Comparison of ENCODE assay signal across 8 mouse cellular contexts in genomic region chr10:88730571-88731495, GRCm38 (mm10). TPM values are rescaled to one million over a fixed set of nuclear protein-coding genes. Genes with fewer than 3 reads are reported as not detected.
DNase-seq lines count a peak whose midpoint lies in the region; ATAC-seq lines count a peak whose summit lies in the region.

Gene Arl1, plus strand, starts transcription at chr10:88730858.

- H3K9me3 ChIP-seq in hindbrain, embryonic 13.5 days = no peaks in the 10 kb centered on the region

- peak within 1 kb of the TSS; percentile 97 for H3K4me3 ChIP-seq in hindbrain, embryonic 13.5 days

- under 1% methylated on average over 65 of the region's 65 CpGs for WGBS in hindbrain, embryonic 13.5 days

- H3K9ac ChIP-seq in hindbrain, embryonic 13.5 days = peak within 1 kb of the TSS; percentile 97

- H3K27me3 ChIP-seq in hindbrain, embryonic 13.5 days = 0 out of 2 replicates have a peak, but pooled peaks cover 5% of the 10 kb centered on the region

- DNase-seq in NIH3T3 (ENCODE audit: low read depth) = peak; percentile 97
- peak; percentile 97 to 98 for DNase-seq in cerebellum, postnatal 10 days
- DNase-seq in frontal cortex, postnatal 14 days (ENCODE audit: low spot score in 2 of 2) = peak; percentile 80 to 88
- peak; percentile 87 to 90 for DNase-seq in layer of hippocampus, postnatal 25 days (ENCODE audit: extremely low spot score in 1 of 2, low spot score in 1 of 2)
- DNase-seq in lung, postnatal 25 days (ENCODE audit: low spot score) = peak; percentile 94
- DNase-seq in retina, embryonic 14.5 days (ENCODE audit: low spot score) = peak; percentile 93
- DNase-seq in thymus, postnatal 4 days = peak; percentile 90

- H3K4me2 ChIP-seq in hindbrain, embryonic 13.5 days = peak within 1 kb of the TSS; percentile 97

- no peaks in the 10 kb centered on the region for H3K36me3 ChIP-seq in hindbrain, embryonic 13.5 days

- H3K27ac ChIP-seq in hindbrain, embryonic 13.5 days = peak within 1 kb of the TSS; percentile 79

- peaks cover 19% of the 10 kb centered on the region for H3K4me1 ChIP-seq in hindbrain, embryonic 13.5 days (replicated peaks)

- peak; percentile 98 for ATAC-seq in hindbrain, embryonic 13.5 days (ENCODE audit: low FRiP score)

RNA-seq across cellular contexts. Expression of gene Arl1, which starts in this region (rescaled TPM):
- 146 and 147 TPM in 2 replicates for polyA plus RNA-seq in hindbrain, embryonic 13.5 days (2015; fragmentation: Nextera tagmentation; extraction: Ambion mirVana)
- total RNA-seq in layer of hippocampus, postnatal 25 days (2021) = 100 to 1,000 TPM; 131 to 142 TPM

Comparison
In these comparisons a context has a peak if more than half of its experiments do, and no peak if none do; other contexts are left out.
1. Peak in every context shown above with its lines: DNase-seq, ATAC-seq, H3K4me3 ChIP-seq and H3K27ac ChIP-seq.